Mouse (Mus musculus): ENCODE measurements around the gene A730061H03Rik. TPM values are rescaled to one million over a fixed set of nuclear protein-coding genes. Genes with fewer than 3 reads are reported as not detected.

A730061H03Rik gene
- polyA plus RNA-seq, 1 experiment from 2014 or later = 1.3 TPM

DNA sequence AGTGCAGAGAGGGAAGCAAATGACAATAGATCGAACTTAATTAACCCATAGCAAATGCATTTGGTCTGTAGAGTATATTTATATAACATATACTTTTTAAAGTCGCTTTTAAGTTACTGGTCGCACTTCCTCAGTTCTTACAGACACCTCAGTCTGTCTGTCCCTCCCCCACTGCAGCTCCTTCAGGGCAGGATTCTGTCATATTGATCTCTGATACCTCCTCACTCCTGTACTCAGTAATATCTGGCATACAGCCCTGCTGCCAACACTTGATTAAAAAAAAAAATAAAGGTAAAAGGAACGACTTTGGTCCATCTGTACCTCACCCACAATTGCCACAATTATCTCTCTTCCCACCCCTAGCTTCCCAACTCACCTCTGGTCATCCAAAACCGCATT lies 24.1 kb upstream of the A730061H03Rik start:
- H3K27ac ChIP-seq (ENCODE audit: low read length) = no peak overlapping the region
- no peaks in the 10 kb centered on the region; the same call in 1 of the 2 replicates for H3K27me3 ChIP-seq (ENCODE audit: control insufficient read depth, insufficient read depth, low read depth, low read length)
- H3K4me3 ChIP-seq (ENCODE audit: low read length) = peak overlapping the region; percentile 64
- H3K9me3 ChIP-seq (ENCODE audit: control insufficient read depth, low read length) = no peaks in the 10 kb centered on the region
- H3K4me2 ChIP-seq (ENCODE audit: low read depth, low read length) = peak overlapping the region; percentile 83
- peak overlapping the region; percentile 78 for H3K9ac ChIP-seq (ENCODE audit: low read length)
- WGBS = 31% methylated on average over 5 of the region's 5 CpGs
- no peak for ATAC-seq (ENCODE audit: low read depth)
- peaks cover 11% of the 10 kb centered on the region for H3K36me3 ChIP-seq (ENCODE audit: control insufficient read depth, insufficient read depth, low read length)
- peaks cover 7% of the 10 kb centered on the region for H3K4me1 ChIP-seq (replicated peaks; ENCODE audit: control insufficient read depth, insufficient read depth, low read length)

DNA sequence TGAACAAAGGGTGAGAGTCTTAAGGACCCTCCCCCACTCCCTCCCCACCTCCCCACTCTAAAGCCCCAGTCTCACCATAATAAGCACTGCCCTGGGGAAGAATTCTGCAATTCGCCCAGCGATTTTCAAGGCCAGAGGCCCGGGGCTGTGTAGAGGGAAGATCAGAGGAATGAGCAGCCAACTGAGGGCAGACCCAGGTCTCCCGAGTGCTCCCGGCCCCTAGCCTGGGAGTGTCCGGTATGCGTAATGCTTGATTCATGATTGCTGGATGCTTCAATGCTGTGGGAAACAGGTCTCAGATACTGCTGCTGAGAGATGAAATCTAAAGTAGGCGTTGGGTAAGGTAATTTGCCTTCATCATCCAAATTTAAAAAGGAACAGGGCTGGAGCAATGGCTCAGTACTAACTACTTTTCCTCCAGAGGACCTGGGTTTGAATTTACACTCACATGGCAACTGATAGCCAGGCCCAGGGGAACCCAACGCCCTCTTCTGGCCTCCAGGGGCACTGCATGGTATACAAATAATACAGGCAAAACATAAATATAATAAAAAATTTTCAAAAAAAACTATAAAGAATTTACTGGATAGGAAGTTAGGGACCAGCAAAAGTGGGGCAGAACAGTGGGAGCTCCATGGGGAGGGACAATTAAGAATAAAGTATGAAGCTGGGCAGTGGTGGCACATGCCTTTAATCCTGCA lies 21.9 kb upstream of the A730061H03Rik start:
- no peak for ATAC-seq (ENCODE audit: low read depth)
- WGBS = 74% methylated on average over 9 of the region's 9 CpGs
- Histone ChIP-seq H3K4me2 (ENCODE audit: low read depth, low read length) (no peak overlapping the region), H3K27me3 (ENCODE audit: control insufficient read depth, insufficient read depth, low read depth, low read length) (no peaks in the 10 kb centered on the region; the same call in 1 of the 2 replicates), H3K9ac (ENCODE audit: low read length) (no peak overlapping the region), H3K27ac (ENCODE audit: low read length) (no peak overlapping the region), H3K9me3 (ENCODE audit: control insufficient read depth, low read length) (no peaks in the 10 kb centered on the region), H3K4me1 (replicated peaks; ENCODE audit: control insufficient read depth, insufficient read depth, low read length) (peaks cover 14% of the 10 kb centered on the region), H3K4me3 (ENCODE audit: low read length) (no peak overlapping the region), H3K36me3 (ENCODE audit: control insufficient read depth, insufficient read depth, low read length) (peaks cover 6% of the 10 kb centered on the region; the same call in 1 of the 2 replicates)

DNA sequence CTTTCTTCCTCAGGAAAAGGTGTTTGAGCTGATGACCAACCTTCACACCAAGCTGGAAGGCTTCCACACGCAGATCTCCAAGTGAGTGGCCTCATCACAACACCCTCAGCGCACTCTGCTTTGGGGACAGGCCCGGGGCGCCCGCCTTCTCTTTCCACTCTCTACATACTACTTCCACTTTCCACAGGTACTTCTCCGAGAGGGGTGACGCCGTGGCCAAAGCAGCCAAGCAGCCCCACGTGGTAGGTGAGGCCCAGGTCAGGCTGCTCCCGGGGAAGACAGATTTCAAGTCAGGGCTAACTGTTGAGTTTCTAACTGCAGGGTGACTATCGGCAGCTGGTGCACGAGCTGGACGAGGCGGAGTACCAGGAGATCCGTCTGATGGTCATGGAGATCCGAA lies 20.5 kb upstream of the A730061H03Rik start:
- Histone ChIP-seq H3K4me3 (ENCODE audit: low read length) (no peak overlapping the region), H3K4me2 (ENCODE audit: low read depth, low read length) (no peak overlapping the region), H3K27me3 (ENCODE audit: control insufficient read depth, insufficient read depth, low read depth, low read length) (no peaks in the 10 kb centered on the region; the same call in 1 of the 2 replicates), H3K27ac (ENCODE audit: low read length) (no peak overlapping the region), H3K4me1 (replicated peaks; ENCODE audit: control insufficient read depth, insufficient read depth, low read length) (peaks cover 18% of the 10 kb centered on the region), H3K36me3 (ENCODE audit: control insufficient read depth, insufficient read depth, low read length) (peaks cover 6% of the 10 kb centered on the region; the same call in 1 of the 2 replicates), H3K9me3 (ENCODE audit: control insufficient read depth, low read length) (no peaks in the 10 kb centered on the region), H3K9ac (ENCODE audit: low read length) (no peak overlapping the region)
- WGBS = 90% methylated on average over 16 of the region's 16 CpGs
- no peak for ATAC-seq (ENCODE audit: low read depth)

DNA sequence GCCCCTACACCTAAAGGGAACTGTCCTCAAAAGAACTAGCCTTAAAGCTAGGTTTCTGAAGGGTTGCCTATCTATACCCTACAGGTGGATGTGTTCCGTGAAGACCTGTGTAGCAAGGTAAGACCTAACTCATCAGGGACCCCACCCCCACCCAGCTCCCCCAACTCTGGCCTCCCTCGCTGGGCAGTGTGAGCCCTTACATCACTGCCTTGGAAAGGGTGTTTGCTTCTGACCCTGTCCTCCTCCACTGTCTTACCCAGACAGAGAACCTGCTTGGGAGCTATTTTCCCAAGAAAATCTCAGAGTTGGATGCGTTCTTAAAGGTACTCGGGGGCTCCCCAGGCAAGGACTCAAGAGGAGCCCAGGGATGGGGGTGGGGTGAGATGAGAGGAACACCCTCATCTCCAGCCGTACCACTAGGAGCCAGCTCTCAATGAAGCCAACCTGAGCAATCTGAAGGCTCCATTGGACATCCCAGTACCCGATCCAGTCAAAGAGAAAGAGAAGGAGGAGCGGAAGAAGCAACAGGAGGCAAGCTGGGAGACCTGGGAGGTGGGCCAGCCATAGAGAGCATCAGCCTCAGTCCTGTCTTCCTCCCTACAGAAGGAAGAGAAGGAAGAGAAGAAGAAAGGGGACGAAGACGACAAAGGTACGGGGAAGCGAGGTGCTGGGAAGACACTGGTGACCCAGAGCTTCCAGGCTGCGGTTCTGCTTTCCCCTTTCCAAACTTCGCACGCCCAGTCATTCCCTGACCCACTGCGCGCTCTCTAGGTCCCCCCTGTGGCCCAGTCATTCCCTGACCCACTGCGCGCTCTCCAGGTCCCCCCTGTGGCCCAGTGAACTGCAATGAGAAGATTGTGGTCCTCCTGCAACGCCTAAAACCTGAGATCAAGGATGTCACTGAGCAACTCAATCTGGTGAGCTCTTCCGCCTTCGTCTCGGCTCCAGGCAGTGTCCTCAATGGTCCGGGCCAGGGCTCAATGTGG lies 19.6 kb upstream of the A730061H03Rik start:
- H3K4me1 ChIP-seq (replicated peaks; ENCODE audit: control insufficient read depth, insufficient read depth, low read length) = peaks cover 16% of the 10 kb centered on the region
- H3K4me3 ChIP-seq (ENCODE audit: low read length) = no peak overlapping the region
- WGBS = 83% methylated on average over 23 of the region's 23 CpGs
- no peak overlapping the region for H3K9ac ChIP-seq (ENCODE audit: low read length)
- H3K27ac ChIP-seq (ENCODE audit: low read length) = no peak overlapping the region
- no peak for ATAC-seq (ENCODE audit: low read depth)
- peaks cover 6% of the 10 kb centered on the region; the same call in 1 of the 2 replicates for H3K36me3 ChIP-seq (ENCODE audit: control insufficient read depth, insufficient read depth, low read length)
- H3K4me2 ChIP-seq (ENCODE audit: low read depth, low read length) = no peak overlapping the region
- H3K9me3 ChIP-seq (ENCODE audit: control insufficient read depth, low read length) = no peaks in the 10 kb centered on the region
- no peaks in the 10 kb centered on the region; the same call in 1 of the 2 replicates for H3K27me3 ChIP-seq (ENCODE audit: control insufficient read depth, insufficient read depth, low read depth, low read length)

DNA sequence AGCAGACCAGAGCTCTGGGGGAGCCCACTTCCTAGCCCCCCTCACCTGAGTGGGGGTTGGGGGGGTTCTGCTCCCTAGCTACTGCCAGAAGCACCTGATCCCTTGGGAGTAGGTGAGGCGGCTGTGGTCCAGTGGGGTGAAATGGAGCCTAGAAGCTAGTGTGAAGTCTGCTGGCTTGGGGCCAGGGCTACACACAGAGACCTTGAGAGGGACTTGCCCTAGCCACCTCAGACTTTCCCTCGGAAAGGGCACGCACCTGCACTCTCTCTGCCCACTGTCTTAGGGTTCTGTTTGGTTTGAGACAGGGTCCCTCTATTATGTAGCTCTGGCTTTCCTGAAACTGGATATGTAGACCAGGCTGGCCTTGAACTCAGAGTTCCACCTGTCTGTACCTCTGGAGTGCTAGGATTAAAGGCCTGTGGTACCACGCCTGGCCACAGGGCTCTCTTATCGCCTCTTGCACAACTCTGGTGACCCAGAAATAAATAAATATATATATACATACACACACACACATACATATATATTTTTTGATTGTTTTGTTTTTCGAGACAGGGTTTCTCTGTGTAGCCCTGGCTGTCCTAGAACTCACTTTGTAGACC lies 18.6 kb upstream of the A730061H03Rik start:
- peak overlapping the region; percentile 94 for H3K27ac ChIP-seq (ENCODE audit: low read length)
- peak overlapping the region; percentile 75 for H3K4me2 ChIP-seq (ENCODE audit: low read depth, low read length)
- peaks cover 16% of the 10 kb centered on the region for H3K4me1 ChIP-seq (replicated peaks; ENCODE audit: control insufficient read depth, insufficient read depth, low read length)
- ATAC-seq (ENCODE audit: low read depth) = peak; percentile 42
- WGBS = 22% methylated on average over 6 of the region's 6 CpGs
- H3K27me3 ChIP-seq (ENCODE audit: control insufficient read depth, insufficient read depth, low read depth, low read length) = no peaks in the 10 kb centered on the region
- H3K9me3 ChIP-seq (ENCODE audit: control insufficient read depth, low read length) = no peaks in the 10 kb centered on the region
- peak overlapping the region; percentile 97 for H3K9ac ChIP-seq (ENCODE audit: low read length)
- peak overlapping the region; percentile 95 for H3K4me3 ChIP-seq (ENCODE audit: low read length)
- H3K36me3 ChIP-seq (ENCODE audit: control insufficient read depth, insufficient read depth, low read length) = peaks cover 6% of the 10 kb centered on the region; the same call in 1 of the 2 replicates

DNA sequence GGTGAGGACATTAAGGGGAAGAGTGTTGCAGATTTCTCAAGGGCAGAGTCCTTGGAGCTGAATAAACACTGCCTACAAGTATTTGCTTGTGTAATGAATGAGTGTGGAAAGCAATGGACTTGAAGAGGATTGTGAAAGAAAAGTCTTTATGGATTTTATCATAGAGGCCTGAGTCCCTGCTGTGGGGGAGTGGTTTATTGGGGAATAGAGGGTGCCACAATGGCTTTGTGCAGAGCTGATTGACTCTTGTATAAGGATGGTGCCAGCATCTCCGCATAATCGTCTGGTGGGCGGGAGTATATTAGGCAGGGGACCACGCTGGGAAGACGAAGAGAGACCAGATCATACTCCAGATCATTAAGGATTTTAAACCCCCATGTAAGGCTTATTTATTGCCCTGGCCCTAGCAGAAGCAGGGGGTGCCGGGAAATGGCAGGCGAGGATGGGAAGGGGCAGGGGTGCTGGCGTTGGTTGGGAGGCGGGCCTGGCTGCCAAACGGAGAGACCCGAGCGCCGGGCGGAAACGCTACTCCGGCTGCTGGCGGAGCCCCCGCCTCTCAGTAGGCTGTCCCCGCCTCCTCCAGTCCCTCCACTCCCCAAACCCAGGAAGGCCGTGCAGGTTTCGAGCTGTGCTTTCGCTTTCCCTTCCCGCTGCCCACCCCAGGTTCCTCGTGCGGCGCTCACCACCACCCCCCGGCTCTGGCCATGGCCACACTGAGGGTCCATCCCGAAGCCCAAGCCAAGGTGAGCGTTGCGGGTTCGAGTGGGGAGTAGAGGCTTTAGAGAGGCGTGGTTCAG lies 17.9 kb upstream of the A730061H03Rik start, which contains the start of gene Psme1:
TSS of gene Psme1 (plus strand) at position 253 of the 797 bp plus-strand sequence.
- no peaks in the 10 kb centered on the region for H3K9me3 ChIP-seq (ENCODE audit: control insufficient read depth, low read length)
- peak within 1 kb of the TSS; percentile 94 for H3K27ac ChIP-seq (ENCODE audit: low read length)
- no peaks in the 10 kb centered on the region for H3K27me3 ChIP-seq (ENCODE audit: control insufficient read depth, insufficient read depth, low read depth, low read length)
- peak within 1 kb of the TSS; percentile 75 for H3K4me2 ChIP-seq (ENCODE audit: low read depth, low read length)
- peak within 1 kb of the TSS; percentile 95 for H3K4me3 ChIP-seq (ENCODE audit: low read length)
- peak within 1 kb of the TSS; percentile 97 for H3K9ac ChIP-seq (ENCODE audit: low read length)
- under 1% methylated on average over 31 of the region's 32 CpGs for WGBS
- ATAC-seq (ENCODE audit: low read depth) = peak; percentile 95
- peaks cover 6% of the 10 kb centered on the region; the same call in 1 of the 2 replicates for H3K36me3 ChIP-seq (ENCODE audit: control insufficient read depth, insufficient read depth, low read length)
- peaks cover 16% of the 10 kb centered on the region for H3K4me1 ChIP-seq (replicated peaks; ENCODE audit: control insufficient read depth, insufficient read depth, low read length)

DNA sequence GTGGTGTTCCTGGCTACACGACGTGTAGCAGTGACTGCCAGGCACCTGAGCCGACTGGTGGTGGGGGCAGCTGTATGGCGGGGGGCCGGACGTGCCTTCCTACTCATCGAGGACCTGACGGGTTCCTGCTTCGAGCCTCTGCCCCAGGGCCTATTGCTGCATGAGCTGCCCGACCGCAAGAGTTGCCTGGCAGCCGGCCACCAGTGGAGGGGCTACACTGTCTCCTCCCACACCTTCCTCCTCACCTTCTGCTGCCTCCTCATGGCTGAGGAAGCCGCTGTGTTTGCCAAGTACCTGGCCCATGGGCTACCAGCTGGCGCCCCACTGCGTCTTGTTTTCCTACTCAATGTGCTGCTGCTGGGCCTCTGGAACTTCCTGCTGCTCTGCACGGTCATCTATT lies 16.2 kb upstream of the A730061H03Rik start:
- Histone ChIP-seq H3K4me3 (ENCODE audit: low read length) (no peak overlapping the region), H3K4me2 (ENCODE audit: low read depth, low read length) (no peak overlapping the region), H3K9ac (ENCODE audit: low read length) (0 out of 2 replicates have a peak overlapping the region, but pooled peaks have one; percentile 24), H3K27ac (ENCODE audit: low read length) (peak overlapping the region; percentile 27), H3K36me3 (ENCODE audit: control insufficient read depth, insufficient read depth, low read length) (peaks cover 2% of the 10 kb centered on the region; the same call in 1 of the 2 replicates), H3K27me3 (ENCODE audit: control insufficient read depth, insufficient read depth, low read depth, low read length) (no peaks in the 10 kb centered on the region), H3K4me1 (replicated peaks; ENCODE audit: control insufficient read depth, insufficient read depth, low read length) (peaks cover 16% of the 10 kb centered on the region), H3K9me3 (ENCODE audit: control insufficient read depth, low read length) (no peaks in the 10 kb centered on the region)
- ATAC-seq (ENCODE audit: low read depth) = peak; percentile 13; the same call in 1 of the 2 replicates
- 53% methylated on average over 16 of the region's 16 CpGs for WGBS

DNA sequence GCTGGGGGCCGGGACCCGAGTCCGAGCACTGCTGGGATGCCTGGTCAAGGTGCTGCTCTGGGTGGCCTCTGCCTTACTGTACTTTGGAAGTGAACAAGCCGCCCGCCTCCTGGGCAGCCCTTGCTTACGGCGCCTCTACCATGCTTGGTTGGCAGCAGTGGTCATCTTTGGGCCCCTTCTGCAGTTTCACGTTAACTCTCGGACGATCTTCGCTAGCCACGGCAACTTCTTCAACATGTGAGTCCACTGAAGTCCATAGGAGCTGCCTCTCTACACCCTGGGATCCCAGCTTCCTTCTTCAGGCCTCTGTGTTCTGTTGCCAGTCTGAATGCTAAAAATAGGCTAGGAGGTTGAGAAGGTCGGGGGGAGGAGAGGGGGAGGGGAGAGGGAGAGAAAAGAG lies 15.5 kb upstream of the A730061H03Rik start:
- 62% methylated on average over 13 of the region's 13 CpGs for WGBS
- no peaks in the 10 kb centered on the region for H3K27me3 ChIP-seq (ENCODE audit: control insufficient read depth, insufficient read depth, low read depth, low read length)
- H3K4me1 ChIP-seq (replicated peaks; ENCODE audit: control insufficient read depth, insufficient read depth, low read length) = peaks cover 16% of the 10 kb centered on the region
- ATAC-seq (ENCODE audit: low read depth) = no peak
- H3K9me3 ChIP-seq (ENCODE audit: control insufficient read depth, low read length) = no peaks in the 10 kb centered on the region
- no peak overlapping the region for H3K4me2 ChIP-seq (ENCODE audit: low read depth, low read length)
- H3K27ac ChIP-seq (ENCODE audit: low read length) = peak overlapping the region; percentile 27; the same call in 1 of the 2 replicates
- H3K36me3 ChIP-seq (ENCODE audit: control insufficient read depth, insufficient read depth, low read length) = peaks cover 2% of the 10 kb centered on the region; the same call in 1 of the 2 replicates
- peak overlapping the region; percentile 24 for H3K9ac ChIP-seq (ENCODE audit: low read length)
- no peak overlapping the region for H3K4me3 ChIP-seq (ENCODE audit: low read length)
